Mouse (Mus musculus) layer of hippocampus, adult 2 months (tissue): ENCODE data around the gene Olfr1113. TPM values are rescaled to one million over a fixed set of nuclear protein-coding genes. Genes with fewer than 3 reads are reported as not detected.
"Not testable (repeated sequence)": the region's sequence is repeated elsewhere in the genome, so short reads cannot be mapped to it uniquely, and the experiment has no call there.

Experiments used
- DNase-seq, 2 experiments: peaks; one replicate each; pipeline ENCODE4 v3.0.0; 2022; ENCODE audit warnings: low spot score in 2 of 2
- H3K27ac ChIP-seq: fragments of 200-600 bp; 2 replicates; pipeline ENCODE4 v1.8.1; 2022
- H3K4me3 ChIP-seq: fragments of 200-600 bp; 2 replicates; pipeline ENCODE4 v1.8.1; 2022; ENCODE audit warnings: mild to moderate bottlenecking
- CTCF ChIP-seq: fragments of 200-600 bp; conservative IDR thresholded peaks from 2 replicates; pipeline ENCODE4 v1.8.1; 2022; ENCODE audit warnings: antibody characterized with exemption, mild to moderate bottlenecking, moderate library complexity
- long read RNA-seq, 2 experiments: library from polyadenylated mRNA; stranded (forward); transcript quantifications; one replicate each; pipeline ENCODE4 v2.0.0; 2021; ENCODE audit warnings: borderline mapping rate in 2 of 2
- microRNA-seq, 2 experiments: library from miRNA; unstranded; fragments of <30 nt; microRNA quantifications; one replicate each; pipeline ENCODE4 v1.2.0; 2021
- total RNA-seq, 2 experiments: library from RNA; stranded (reverse); gene quantifications; 2 replicates each; pipeline ENCODE4 v1.2.3; 2021

The Olfr1113 gene
- total RNA-seq, result not detected
- long read RNA-seq, experiment 1, result 0 reads
- long read RNA-seq, experiment 2, result 0 reads

- Histone ChIP-seq H3K27ac (no peak within 1 kb of the TSS), H3K4me3 (no peak within 1 kb of the TSS)
- no peak for TF ChIP-seq CTCF
- DNase-seq, result no peak
These were observed at the start of gene Olfr1113 for GRCm38 (mm10) chr2:87208670-87209069. Olfr1113 (plus strand) TSS chr2:87208970.

- not testable (repeated sequence) for DNase-seq, H3K27ac ChIP-seq, H3K4me3 ChIP-seq
These were observed 41.0 kb upstream of the Olfr1113 start for GRCm38 (mm10) chr2:87167731-87168130.

GRCm38 (mm10) chr2:87187498-87187897, 21.3 kb upstream of the Olfr1113 start, which contains the start of gene Olfr1112:
Olfr1112 (plus strand) TSS chr2:87187798.
- H3K27ac ChIP-seq, result no peak within 1 kb of the TSS
- no peak within 1 kb of the TSS for H3K4me3 ChIP-seq
- TF ChIP-seq CTCF, result no peak
- no peak for DNase-seq

GRCm38 (mm10) chr2:87247713-87248112, 38.9 kb downstream of the Olfr1113 start, which contains the start of gene Olfr1115:
Olfr1115 (plus strand) TSS chr2:87248013.
- H3K4me3 ChIP-seq, result no peak within 1 kb of the TSS
- DNase-seq, result no peak
- TF ChIP-seq CTCF, result no peak
- no peak within 1 kb of the TSS for H3K27ac ChIP-seq

Small RNAs within 50 kb of the gene (microRNA-seq; reads per million reads assigned to microRNA genes)
- 0 reads per million in 2 experiments for gene Gm27438

Other genes with a start within 250 kb of the Olfr1113 start
- not detected for gene Olfr1099, start 248.3 kb upstream of the Olfr1113 start, total RNA-seq
- gene Olfr1100, start 229.0 kb upstream of the Olfr1113 start, total RNA-seq, result not detected
- not detected for gene Olfr1101, start 217.7 kb upstream of the Olfr1113 start, total RNA-seq
- not detected for gene Olfr1102, start 210.6 kb upstream of the Olfr1113 start, total RNA-seq
- not detected for gene Olfr1104, start 181.9 kb upstream of the Olfr1113 start, total RNA-seq
- gene Olfr1105, start 172.4 kb upstream of the Olfr1113 start, total RNA-seq, result not detected
- not detected for gene Olfr1106, start 156.7 kb upstream of the Olfr1113 start, total RNA-seq
- gene Olfr1107, start 133.2 kb upstream of the Olfr1113 start, total RNA-seq, result not detected
- not detected for gene Olfr1109, start 113.0 kb upstream of the Olfr1113 start, total RNA-seq
- gene Olfr259, start 94.4 kb upstream of the Olfr1113 start, total RNA-seq, result not detected
- not detected for gene Olfr1110, start 68.7 kb upstream of the Olfr1113 start, total RNA-seq
- gene Olfr1111, start 56.3 kb upstream of the Olfr1113 start, total RNA-seq, result not detected
- gene Olfr1112, start 21.2 kb upstream of the Olfr1113 start, total RNA-seq, result not detected
- gene Olfr1115, start 39.0 kb downstream of the Olfr1113 start, total RNA-seq, result not detected
- gene Olfr1116, start 58.6 kb downstream of the Olfr1113 start, total RNA-seq, result not detected
- gene Olfr1118, start 98.6 kb downstream of the Olfr1113 start, total RNA-seq, result not detected
- gene Olfr1120, start 145.8 kb downstream of the Olfr1113 start, total RNA-seq, result not detected
- gene Olfr1121, start 160.9 kb downstream of the Olfr1113 start, total RNA-seq, result not detected
- gene Olfr1122, start 176.9 kb downstream of the Olfr1113 start, total RNA-seq, result under 1 TPM in 1 of 2 experiments, not detected in 1; 0.08 TPM
- gene Olfr1123, start 207.7 kb downstream of the Olfr1113 start, total RNA-seq, result not detected
- not detected for gene Olfr1124, start 221.3 kb downstream of the Olfr1113 start, total RNA-seq
- gene Olfr1126, start 245.0 kb downstream of the Olfr1113 start, total RNA-seq, result not detected